Mouse (Mus musculus): ENCODE results near the gene Hpse2.
"Not testable (repeated sequence)": the region's sequence is repeated elsewhere in the genome, so short reads cannot be mapped to it uniquely, and the experiment has no call there.

Gene Hpse2

DNA sequence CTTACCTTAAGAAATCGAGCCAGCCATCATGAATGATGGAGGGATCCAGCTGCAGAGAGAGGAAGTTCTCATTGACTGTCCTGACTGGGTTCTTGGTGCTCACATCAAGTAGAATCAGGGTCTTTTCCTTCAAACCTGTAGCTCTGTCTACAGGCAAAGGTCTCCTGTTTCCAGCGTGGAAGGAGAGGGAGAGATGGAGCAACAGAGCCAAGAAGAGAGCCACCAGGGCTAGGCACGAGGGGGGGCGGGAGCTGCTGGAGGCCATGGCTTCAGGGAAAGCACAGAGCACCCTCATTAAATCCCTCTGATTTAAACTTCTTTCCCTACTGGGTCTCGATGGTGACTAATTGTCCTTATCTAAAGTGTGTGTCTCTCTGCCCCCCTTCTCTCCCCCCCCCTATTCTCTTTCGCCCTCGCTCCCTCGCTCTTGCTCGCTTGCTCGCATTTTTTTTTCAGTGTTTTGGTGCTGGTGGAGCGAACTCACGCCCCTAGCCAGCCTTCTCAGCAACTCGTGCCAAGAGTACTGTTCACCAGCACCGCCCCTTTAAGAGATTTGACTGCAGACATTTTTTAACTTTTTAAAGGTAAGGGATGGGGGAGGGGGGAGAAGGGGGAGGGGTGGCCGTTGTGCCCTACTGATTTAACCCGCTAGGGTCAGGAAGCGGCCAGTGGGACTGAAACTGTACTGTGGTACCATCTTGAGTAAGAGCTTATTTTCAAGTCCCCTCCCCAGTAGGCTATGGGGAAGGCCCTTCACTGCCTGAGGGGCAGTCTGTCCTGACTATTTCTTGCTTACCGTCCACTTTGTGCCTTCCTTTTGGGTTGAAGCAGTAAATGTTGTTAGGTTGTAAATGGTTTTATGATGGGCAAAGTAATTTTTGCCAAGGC lies at the start of gene Hpse2:
TSS of gene Hpse2 (minus strand) at position 339 of the 888 bp plus-strand sequence.
- DNase-seq, result no peak

DNA sequence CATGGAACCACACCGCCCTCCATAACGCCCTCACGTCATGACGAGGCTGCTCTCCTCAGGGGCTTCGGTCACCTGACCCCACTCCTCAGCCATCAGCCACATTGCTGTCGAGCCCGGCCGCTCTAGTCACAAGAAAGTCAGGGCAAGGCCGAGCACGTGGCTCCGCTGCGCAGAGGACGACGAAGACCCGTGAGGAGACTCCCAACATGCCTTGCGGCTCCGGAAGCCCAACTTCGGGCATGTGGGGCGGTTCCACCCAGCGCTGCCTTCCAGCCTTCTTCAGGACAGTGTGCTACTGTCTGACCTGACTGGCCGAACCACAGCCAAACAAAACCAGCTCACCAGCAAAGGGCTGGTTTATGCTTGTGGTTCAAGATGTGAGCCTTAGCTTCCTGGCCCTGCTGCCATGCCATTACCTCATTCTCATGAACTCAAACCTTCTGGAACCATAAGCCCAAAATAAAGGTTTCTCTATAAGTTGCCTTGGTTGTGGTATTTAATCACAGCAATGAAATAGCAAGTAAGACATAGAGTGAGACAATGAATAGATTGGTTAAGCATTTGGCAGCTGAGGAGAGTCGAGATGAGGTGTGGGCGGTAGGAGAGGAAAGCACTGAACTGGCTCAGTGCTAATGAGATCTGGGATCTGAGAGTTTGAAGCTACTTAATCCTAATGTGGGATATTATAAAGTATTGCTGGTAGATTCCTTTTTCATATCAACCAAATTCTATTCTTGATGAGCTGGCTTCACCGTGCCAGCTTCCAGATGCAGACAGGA lies 39.5 kb upstream of the Hpse2 start:
- DNase-seq, result no peak

DNA sequence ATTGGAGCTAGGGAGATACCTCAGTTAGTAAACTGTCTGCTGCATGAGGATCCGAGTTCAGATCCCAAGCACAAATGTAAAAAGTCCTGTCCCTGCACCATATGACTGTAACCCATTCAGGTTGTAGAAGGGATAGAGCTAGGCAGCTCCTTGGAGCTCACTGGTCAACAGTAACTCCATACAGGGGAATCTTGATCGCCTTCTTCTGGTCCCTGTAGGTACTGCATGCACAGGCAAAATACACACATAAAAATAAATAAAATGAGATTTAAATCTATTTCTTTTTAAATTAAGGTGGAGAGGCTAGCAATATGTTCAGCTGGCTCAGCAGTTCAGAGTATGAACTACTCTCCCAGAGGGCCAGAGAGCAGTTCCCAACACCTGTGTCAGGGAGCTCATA lies 35.9 kb upstream of the Hpse2 start:
- no peak for DNase-seq

DNA sequence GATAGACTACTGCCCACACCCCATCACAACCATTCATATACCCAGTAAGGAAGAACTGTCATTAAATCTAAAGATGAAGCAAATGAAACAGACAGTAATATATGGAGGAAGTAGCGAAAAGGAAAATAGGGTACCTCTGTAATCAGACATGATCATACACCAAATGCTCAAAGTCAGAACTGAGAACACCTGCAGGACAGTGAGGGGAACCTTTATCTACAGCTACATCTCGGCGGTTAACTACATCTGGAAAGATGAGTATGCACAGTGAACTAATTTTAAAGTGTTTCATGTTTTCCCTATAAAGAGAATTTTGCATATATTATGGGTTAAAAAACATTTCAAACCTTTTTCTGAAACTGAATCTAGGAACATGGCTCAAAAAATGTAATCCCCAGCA lies 32.4 kb upstream of the Hpse2 start:
- DNase-seq, result no peak

DNA sequence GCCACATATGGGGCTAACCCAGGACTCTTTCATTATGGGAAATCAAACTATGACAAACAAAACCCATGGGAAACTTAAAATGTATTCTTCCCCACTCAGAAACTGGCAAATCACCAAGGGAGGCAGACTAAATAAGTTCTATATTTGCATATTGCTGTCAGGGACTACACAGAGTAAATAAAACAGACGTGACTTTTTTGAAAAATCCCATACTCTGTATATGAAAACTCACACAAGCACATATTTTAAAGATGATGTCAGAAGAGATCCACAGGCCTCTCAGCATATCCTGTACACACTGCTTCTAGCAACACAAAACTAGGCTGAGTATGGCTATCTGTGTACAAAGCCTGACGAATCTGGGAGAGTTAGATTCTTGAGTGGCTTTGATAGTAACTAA lies 27.4 kb upstream of the Hpse2 start:
- no peak for DNase-seq

DNA sequence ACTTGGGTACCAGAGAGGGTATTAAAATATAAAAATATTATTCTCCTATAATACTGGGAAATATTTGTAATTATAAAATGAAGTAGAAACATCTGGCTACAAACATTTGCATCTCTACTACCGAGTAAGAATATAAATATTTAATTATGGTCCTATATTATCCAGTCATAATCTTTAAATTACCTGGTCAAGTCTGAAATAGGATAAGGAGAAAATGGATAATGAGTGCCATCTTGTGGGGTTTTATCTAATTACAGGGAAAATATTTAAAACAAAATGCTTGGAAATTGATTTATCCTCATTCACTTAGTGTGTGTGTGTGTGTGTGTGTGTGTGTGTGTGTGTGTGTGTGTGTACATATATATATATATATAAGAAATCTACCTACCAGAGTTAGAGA lies 19.0 kb upstream of the Hpse2 start:
- DNase-seq, result peak; percentile 26

DNA sequence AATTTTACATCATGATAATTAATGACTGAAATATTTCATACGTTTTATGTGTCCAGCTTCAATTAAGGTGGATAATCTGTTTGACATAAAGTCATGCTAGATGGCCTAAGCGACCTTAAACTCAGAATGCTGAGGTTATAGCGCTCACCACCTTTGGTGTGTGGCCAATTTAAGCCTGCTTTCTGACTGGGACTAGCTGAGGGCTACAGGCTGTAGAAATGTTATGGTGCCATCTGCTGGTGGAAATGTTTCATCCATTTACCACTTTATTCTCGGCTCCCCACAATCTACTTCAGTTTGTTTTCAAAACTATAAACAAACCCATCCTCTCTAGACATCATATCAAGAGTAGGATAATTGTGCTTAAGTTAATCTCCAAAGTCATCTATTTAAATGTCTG lies 8.2 kb upstream of the Hpse2 start:
- peak; percentile 57 for DNase-seq

DNA sequence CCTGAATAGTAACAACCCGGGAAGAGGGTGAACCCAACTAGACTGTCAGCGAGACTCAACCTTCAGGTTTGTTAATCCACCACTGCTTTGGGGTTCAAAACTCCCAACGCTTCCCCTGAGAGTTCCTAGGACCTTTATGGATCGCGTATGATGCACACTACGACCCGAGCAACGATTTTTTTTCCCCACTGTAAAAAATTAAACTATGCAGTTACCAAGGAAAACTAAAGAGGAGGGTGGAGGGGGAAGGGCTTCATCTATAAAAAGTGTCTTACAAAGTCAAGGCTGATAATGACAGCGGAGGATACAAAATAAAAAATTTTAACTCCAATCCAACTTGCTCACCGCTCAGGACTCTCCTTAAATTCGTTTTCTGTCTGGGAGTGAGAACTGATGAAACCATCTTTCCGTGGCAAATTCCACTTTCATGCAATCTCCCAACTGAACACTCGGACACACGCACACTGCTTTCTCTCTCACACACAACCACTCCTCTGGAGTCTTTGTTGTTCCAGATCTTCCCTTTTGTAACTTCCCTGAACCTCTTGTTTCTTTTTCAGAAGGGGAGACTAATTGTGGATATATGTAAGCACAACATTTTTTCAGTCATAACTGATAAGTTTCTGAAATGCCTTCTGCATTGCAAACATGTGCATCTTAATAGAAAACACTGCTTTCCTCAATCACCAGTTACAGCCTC lies 934 bp downstream of the Hpse2 start:
- no peak for DNase-seq

DNA sequence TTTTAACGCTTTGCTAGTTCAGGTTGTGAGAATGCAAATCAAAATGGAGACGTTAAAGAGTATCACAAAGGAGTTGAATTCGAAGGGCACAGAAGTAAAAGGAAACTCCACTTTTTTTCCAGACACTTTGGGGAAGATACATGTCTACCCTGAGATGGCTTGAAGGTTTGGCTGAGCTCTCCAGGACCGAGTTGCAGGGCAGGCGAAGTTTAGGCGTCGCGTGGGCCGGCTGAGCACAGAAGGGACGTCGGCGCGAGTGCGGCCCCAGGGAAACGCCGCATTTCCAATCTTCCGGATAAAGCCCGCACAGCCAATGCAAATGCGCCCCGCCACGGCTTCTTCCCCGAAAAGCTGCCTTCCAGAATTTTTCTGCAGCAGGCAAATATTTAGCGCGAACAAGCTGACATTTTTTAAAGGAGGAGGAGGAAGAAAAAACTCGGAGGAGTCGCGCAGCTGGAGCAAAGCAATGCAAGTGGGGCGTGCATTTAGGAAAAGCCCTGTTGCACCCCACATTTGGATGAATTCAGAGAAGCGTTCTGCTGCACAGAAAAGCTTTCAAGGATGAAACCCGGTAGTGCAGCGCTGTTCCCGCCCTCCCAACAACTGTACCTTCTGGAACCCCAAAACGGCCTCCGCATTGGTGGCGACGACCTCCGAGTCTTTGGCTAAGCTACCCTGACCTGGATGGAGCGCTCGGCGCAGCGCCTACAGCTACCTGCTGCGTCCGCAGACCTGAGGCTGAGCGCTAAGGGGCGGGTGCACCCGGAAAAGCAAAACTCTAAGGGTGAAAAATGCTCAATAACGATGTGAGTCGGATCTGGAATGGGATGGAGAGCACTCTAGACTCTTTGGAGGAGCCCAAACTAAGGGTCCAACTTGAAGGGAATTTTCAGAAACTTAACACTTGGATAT lies 1.9 kb downstream of the Hpse2 start:
- DNase-seq, result no peak

DNA sequence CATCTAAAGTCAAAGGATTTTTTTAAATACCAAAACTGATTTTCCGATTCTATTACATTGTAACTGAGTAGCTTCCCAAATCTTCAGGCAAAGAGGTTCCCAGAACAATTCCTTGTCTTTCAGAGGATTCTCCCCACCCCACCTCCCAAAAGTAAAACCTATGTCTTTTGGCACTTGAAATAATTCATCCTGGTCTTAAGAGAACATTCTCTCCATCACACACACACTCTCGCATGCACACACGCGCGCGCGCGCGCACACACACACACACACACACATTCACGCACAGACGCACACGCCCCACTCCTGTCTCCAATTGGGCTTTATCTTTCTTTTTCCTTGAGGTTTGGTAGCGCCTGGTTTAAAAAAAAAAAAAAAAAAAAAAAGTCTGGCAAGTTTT lies 2.7 kb downstream of the Hpse2 start:
- no peak for DNase-seq

DNA sequence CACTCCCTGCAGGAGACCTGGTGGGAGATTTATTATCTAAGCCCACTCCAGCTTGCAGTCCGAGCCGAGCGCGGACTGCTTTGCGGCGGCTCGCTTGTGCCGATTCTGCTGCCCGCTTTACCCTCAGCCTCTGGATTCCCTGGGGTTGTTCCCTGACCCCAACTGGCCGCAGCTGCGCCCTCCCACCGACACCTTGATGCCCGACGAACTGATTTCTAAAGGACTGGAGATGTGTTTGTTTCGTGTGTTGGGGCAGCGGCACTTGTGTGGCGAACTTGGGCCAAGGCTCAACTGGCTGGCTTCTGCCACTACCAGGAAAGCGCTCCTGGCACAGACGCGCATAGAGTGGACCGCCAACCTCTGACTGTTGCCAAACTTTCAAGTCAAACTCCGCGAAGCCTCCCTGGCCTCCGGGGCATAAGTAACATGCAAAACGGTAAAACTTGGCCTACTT lies 3.1 kb downstream of the Hpse2 start:
- DNase-seq, result no peak

DNA sequence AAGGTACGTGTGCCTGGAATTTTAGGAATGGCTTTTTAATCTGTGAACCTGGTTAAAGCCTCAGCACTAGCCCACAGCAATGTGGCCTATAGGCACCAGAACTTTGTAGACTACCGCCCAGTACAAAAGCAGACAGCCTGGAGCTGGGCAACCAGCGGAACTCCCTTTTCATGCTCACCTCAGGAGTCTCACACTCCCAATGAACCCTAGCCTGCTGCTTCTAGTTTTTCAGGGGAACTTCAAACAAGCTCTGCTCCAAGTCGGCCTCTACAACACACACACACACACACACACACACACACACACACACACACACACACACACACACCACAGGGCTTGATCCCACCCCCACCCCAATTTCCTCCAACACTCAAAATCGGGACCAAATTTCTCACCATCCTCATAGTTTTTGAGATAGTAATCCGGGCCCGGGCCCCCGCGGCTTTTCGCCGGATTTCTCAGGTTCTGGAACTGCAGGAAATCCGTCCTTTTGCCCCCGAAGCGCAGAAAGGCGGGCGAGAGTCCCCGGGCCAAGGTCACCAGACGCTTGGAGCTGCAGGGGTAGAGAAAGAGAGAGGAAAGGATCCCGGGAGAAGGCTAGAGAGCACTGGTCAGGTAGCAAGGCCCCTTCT lies 3.7 kb downstream of the Hpse2 start:
- DNase-seq, result no peak

DNA sequence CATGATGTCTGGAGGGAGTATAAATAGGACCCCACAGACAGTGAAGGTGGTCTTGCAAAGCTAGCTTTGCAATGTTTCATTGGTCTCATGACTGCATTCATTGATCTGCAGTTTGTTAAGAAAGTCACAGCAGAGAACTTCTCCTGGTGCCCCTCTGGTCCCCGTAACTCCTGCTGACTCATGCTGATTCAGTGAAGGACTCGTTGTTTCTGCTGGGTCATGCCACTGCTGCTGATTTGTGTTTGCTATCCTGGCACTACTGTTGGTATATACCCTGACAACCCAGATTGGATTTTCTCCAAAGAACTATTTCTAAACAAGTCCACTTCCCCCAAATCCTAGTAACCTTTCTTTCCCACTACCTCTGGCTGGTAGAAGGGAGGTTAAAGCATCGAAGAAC lies 29.3 kb downstream of the Hpse2 start:
- DNase-seq, result no peak

DNA sequence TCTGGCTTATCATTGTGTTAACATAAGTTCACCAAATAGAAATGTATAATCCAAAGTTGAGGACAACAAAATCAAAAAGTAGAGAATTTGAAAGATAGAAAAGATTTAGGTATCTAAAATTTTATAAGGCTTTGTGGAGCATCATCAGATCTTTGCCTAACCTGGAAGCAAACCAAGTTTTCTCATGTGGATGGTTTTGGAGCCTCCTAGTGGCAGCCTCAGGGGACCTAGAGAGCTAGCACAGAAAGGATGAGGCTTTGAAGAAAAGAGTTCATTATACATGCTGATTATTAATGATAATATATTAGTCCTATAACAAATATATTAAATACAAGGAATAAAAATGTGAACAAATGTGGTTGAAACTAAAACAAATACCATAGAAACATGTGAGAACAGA lies 77.0 kb downstream of the Hpse2 start:
- peak; percentile 6 for DNase-seq

DNA sequence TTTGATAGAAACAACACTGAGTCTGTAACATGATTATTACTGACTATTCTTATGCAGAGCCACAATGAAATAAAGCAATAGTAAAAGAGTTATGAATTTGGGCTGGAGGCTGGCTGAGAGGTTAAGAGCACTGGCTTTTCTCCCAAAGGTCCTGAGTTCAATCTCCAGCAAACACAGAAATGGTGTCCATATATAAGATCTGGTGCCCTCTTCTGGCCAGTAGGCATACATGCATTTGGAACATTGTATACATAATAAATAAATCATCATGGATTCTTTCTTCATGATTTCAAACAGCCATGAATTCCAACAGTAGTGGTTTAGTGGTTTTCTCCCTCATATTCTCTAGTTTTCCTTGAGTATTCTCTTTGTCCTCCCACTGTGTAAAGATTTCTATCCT lies 81.4 kb downstream of the Hpse2 start:
- DNase-seq, result no peak

DNA sequence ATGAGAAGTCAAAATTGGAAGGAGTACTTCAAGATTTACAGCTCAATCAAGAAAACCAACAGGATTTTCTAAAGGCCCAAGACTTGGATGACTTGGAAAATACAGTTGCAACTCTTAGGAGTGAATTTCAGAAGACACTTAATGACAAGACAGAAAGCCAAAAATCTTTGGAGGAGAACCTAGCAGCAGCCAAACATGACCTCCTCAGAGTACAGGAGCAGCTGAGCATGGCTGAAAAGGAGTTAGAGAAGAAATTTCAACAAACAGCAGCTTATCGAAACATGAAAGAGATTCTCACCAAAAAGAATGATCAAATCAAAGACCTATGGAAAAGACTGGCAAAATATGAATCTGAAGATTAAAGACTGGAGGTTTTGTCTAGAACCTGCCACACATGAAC lies 106.8 kb downstream of the Hpse2 start:
- DNase-seq, result not testable (repeated sequence)

DNA sequence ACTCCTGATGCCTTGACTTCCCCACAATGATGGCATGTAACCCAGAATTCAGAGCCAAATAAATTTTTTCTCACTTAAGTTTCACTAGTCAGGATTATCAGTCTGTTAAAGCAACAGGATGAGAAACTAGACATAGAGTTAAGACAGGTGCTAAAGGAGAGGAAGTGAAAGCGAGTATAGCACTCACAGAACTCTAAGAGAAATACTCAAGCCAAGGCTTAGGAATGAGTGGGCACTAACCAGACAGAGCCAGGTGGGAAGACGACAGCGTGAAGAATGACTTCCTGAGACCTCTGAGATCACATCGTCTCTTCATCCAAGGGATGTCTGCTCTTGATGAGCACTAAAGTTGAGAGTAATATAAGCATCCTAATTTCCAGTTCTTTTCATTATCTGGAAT lies 144.2 kb downstream of the Hpse2 start:
- DNase-seq, result no peak

DNA sequence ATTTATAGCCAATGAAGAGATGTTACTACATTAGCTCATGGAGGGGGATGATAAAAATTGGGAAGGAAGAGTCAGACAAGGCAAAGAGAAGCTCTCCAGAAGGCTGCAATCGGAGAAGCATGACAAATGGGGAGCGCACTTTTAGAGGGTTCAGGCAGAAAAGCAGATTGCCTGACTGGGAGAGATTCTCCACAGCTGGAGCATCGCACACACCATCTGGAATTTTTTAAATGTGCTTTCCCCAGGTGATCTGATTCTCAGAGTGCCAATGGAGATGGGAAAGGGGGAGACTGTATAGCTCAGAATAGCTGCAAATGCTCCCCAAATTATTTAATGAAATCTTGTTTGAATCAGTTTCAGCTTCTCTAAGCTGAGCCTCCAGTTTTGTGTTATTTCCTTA lies 156.4 kb downstream of the Hpse2 start:
- no peak for DNase-seq

DNA sequence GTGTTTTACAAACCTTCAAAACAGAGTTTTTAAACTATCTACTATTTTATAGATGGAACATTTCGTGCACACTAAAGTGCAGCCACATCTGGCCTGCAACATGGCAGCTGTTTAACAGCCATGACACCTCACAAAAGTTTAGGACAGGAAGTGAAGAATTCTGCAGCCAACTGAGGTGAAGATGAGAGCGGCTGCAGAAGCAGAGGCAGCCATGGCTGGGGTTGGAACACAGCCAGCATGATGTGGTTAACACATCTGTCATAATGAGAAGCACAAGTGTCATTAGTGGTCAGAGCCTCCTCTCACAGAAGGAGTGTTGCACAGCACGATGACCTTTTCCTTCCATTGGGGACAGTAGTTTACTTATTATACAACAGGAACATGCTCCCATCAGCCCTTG lies 194.6 kb downstream of the Hpse2 start:
- no peak for DNase-seq

DNA sequence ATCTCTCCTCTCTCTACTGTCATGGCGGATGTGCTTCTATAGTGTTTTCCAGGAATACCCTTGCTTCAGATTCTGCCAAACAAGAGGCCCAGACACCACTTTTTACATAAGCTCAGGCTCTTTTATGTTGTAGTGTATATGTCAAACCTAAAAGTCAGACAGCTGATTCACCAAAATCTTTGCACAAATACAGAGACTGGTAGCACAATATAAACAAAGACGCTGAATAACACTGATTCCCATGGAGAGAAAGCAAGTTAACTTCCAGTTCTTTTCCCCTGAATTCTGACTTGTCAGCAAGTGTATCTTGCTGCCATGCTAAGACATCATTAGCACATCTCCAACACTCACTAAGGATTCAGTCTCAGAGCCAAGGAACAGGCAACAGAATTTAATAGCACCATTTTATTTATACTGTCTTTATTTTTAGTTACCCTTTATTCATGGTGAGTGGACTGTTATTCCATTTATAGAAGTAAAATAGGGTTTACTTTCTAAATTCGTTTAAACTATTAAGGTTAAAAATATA lies 212.7 kb downstream of the Hpse2 start:
- no peak for DNase-seq

DNA sequence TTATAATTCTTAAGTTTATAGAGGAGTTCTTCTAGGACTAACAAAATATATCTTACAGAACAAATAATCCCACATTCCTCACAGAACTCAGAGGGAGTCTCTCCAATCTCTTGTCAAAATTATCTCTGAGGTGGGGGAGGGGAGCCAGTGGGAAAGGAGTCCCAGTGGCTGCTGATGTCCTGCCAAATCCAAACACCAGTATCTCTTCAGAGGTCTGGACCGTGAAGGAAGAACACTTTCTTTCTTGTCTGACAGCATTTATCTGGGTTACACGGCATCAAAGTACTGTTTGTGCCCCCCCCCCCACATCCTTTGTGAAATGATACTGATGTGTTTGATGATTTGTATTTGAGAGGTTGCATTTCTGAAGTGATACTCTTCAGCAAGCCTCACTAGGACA lies 213.3 kb downstream of the Hpse2 start:
- no peak for DNase-seq

DNA sequence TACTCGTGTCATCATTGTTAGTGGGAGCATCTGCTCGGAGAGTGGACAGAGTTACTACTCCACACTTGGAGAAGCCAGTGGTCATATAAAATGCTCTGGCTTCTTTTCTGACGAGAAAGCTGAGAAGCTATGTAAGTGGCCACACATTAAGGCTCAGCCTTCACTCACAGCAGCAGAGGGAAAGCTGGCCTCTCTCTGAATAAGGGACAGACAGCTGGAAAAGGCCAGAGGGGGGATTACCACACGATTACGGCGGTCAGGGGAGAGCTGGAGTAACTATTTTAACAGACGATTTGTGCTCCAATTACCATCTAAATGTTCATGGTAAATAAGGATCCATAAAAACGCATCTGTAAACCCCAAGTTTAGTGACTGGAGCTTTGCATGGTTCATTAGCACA lies 232.1 kb downstream of the Hpse2 start:
- no peak for DNase-seq

All from cerebellum, adult 9-10 months (tissue).